Mouse (Mus musculus): ENCODE results near the gene Stk11.

The Stk11 gene

DNA sequence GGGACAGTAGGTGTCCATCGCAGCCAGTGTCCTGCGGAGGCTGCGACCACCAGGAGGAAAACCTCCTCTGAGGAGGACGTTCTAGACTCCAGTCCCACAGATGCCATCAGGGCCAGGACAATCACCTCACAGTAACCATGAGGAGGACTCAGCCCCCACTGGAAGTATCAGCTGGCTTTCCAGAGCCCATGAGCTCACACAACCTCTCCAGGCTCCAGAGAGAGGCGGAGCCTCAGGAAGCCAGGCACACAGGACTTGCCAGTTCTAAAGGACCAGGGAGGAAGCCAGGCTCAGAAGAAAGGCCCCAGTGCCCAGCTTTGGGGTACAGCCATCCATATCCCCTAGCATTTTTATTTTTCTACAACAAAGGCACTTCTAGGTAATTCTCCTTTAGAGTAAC, 20.1 kb upstream of the Stk11 start:
- DNase-seq = no peak

DNA sequence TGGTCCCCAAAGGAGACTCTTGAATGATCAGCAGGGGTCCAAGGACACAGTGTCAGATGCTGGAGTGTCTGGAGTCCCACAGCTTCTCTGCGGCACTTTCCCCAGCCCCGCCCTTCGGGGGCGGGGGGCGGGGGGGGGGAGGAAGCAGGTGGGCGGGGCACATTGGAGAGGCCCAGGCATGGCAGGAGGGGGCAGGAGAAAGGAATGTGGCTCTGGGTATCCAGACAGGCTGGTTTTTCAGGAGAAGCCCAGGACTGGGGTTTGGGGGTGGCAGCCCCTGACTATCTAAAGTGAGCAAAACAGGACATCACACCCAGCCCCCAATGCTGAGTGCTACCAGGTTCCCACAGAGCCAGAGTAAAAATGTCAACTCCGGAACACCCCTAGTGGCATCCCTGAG, 18.3 kb upstream of the Stk11 start:
- DNase-seq = no peak

DNA sequence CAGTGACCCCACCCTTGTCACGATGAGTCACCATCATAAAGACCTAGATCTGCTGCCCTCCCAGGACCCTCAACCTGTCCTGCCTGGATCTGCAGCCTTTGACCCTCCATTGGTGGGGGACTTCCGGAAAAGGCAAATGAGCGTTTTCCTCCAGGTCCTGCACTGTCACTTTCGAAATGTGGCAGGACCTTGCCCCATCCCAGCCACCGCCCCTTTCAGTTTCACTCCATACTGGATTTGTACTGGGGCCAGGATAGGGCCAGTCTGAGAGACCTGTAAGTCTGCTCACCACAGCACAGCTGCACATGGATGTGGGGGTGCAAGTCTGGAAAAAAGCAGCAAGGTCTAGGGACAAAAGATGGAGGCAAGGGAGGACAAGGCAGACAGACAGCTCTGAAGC, 17.0 kb upstream of the Stk11 start:
- no peak for DNase-seq

DNA sequence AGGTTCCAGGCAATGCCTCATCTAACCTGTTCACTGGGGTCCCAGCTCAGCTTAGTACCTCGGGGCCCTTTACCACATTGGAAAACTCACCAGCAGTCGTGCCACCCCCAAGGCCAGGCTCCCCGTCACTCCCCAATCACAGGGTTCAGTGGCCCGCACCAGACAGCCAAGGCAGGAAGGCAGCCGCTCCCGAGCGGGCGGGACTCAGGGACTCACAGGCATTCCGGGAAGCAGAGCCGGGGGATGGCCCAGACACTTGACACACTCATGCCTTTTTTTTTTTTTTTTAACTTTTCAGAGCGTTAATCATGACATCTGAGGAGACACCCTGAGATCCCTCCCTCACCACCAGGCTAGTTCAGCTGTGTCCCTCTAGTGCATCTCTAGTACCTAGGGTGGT, 14.6 kb upstream of the Stk11 start:
- DNase-seq = no peak

DNA sequence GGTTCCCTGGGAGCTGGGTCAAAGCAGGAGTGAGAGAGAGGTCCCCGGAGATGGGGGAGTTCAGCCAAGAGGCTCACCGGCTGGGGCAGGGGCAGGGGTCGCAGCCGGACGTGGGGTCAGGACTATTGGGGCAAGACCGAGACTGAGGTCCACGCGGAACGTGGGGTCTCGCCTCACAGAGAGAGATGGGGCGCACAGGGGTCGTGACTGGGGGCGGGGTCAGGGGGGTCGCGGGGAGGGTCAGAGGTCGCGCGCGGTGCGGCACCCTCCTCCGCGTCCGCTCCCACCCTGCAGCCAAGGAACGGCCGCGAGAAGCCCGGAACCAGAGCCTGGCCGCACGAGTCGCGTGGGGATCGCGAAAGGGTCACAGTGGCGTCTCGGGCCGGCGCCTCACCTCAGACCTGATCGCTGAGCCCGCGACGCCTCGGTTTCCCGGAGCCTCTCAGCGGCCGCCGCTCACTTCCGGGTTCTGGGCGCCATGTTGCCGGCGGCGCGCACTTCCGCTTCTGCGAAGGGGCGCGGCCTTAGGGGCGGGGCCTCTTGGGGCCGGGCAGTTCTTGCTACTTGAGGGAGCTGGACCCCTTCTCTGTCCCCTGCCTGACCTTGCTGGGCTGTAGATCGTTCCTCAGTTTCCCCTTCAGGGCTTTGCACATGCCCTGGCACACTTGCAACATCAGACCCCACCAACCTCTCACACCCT, 13.2 kb upstream of the Stk11 start:
- DNase-seq = peak; percentile 85

DNA sequence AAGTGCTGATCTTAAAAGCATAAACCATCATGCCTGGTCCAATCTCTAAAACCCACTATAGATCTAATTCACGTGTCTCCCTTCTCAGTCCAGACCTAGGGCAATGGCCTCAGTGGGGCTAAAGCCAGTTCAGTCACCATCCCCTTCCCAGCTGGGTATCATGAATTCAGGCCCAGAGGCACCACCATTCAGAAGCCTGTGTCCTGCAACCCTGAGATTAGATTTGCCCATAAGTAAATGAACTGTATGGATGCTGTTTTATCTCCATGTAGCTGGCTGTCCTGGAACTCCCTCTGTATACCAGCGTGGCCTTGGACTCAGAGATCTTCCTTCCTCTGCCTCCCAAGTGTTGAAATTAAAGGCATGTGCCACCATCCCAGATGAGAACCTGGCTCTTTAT, 12.6 kb upstream of the Stk11 start:
- no peak for DNase-seq

DNA sequence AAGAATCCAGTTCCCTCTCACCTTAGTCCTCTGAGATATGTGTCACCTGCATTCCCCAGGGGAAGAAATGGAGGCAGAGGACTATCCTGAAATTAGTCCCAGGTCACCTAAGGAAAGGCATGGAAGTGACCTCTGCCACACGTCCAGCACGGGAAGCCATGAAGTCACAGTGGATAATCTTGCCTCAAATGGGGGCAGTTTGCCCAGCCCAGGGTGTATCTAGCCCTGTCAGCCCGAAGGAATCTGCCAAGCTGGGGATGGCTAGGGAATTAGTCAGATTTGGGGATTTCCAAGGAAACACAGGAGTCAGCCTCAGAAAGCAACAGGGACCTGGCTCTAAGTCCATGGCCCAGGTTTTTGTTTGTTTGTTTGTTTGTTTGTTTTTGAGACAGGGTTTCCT, 11.4 kb upstream of the Stk11 start:
- DNase-seq = no peak

DNA sequence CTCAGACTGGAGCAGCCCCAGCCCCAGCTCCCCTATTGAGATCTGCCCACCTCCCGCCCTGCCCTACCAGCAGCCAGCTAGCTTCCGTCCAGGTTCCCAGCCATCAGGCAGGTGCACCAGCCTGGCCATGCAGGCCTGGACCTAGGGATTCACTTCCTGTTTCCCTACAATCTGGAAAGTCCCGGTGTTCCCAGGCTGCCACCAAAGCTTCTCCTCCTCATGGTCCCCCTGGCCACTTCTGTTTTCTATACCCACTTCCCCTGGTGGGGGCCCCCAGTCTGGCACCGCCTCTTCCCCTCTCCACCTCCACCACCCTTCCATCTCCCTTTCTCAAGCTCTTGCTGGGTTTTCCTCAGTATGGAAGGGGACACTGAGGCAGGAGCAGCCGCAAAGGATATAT, 10.1 kb upstream of the Stk11 start, which contains the start of gene Sbno2:
TSS of gene Sbno2 (minus strand) at position 112 of the 400 bp plus-strand sequence.
- DNase-seq = no peak

DNA sequence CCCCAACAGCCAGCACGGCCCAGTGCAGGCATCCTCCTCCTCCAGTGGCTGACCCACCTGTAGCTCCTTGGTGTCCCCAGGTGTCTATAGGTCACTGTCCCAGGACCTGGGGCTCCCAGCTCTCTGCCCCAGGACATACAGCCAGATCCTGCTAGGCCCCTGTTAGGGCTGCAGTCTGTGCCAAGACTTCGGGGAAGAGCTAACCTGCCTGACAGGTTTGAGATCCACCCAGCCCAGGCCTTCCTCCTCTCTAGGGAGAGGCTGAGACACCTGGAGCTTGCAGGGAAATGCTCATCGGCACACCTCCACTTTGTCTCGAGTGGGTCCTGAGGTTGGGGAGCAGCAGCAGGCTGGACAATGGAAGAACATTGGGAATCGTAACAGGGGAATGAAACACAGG, 9.7 kb upstream of the Stk11 start:
- no peak for DNase-seq

DNA sequence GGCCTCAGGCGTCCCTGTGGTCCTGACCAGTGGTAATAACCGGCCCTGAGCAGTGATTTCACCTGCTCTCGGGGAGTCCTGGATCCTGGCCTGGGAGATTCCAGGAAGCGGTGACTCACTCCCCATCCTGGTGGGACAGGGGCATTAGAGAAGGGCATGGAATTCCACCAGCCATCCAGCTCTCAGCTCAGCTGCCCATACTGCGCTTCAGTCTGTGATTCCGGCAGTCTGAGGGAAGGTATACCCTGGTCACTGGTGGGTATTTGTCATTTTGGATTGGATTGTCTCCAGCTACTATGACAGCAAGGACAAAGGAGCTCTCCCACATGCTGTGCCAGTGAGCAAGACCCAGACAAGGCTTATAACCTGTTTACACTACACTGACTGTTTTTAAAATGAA, 7.9 kb upstream of the Stk11 start:
- DNase-seq = no peak

DNA sequence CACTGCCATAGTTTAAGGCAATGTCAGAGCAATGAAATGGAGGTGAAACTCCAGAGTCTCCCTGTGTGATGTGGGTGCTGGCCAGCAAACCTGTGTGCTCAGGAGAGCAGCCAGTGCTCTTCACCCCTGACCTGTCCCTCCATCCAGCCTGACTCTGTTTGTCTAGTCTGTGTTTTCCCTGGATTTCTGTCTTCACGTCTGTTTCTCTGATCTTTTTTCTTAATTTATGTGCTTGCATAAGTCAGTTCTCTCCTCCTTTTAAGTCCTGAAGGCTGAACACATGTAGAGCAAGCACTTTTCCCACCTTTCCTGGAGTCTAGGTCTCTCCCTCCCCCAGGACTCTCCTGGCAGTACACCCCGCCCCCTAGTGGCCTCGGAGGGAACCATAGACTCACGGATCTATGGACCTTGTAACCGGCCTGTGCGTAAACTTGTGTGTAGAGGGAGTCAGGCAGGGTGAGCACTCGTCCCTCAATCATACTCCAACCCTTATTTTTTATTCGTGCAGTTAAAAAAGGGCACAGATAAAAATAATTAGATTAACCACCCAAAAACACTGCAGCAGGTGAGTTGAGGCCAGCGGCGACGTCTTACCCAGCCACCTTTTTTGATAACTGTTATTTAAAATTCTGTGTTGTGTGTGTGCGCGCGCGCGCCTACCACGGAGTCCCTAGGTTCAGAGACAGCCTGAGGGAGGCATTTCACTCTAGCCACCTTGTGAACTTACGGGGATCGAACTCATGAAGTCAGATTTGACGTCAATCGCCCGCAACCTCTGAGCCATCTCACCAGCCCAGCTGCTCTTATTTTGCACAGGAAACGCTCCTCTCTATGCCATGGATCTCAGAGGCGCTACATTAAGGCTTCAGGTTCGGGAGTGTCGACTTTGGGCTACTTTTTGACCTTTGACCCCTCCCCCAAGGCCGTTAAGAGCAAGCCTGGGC, 990 bp upstream of the Stk11 start:
- DNase-seq = peak; percentile 88

DNA sequence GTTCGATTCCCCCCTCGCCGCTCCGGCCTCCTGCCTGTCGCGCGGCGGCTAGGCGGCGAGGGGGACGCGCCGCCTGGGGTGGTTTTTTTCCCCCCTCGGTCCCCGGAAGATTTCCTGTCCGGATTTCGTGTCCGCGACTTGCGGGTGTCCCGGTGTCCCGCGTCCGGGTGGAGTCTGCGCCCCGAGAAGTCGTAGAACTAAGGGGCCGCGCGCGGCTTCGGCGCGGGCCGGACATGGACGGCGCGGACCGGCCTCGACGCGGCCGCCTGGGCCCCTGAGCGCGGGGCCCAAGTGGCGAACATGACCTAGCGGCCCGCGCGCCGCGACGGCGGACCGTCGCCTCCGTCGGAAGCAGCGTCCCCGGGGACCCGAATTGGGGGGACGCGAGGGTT, 337 bp downstream of the Stk11 start:
- no peak for DNase-seq

DNA sequence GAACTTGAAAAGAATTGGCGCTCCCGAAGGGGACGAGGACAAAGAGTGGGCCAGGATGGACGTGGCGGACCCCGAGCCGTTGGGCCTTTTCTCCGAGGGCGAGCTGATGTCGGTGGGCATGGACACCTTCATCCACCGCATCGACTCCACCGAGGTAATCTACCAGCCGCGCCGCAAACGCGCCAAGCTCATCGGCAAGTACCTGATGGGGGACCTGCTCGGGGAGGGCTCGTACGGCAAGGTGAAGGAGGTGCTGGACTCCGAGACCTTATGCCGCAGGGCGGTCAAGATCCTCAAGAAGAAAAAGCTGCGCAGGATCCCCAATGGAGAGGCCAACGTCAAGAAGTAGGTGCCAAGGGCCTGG, 942 bp downstream of the Stk11 start:
- DNase-seq = no peak

DNA sequence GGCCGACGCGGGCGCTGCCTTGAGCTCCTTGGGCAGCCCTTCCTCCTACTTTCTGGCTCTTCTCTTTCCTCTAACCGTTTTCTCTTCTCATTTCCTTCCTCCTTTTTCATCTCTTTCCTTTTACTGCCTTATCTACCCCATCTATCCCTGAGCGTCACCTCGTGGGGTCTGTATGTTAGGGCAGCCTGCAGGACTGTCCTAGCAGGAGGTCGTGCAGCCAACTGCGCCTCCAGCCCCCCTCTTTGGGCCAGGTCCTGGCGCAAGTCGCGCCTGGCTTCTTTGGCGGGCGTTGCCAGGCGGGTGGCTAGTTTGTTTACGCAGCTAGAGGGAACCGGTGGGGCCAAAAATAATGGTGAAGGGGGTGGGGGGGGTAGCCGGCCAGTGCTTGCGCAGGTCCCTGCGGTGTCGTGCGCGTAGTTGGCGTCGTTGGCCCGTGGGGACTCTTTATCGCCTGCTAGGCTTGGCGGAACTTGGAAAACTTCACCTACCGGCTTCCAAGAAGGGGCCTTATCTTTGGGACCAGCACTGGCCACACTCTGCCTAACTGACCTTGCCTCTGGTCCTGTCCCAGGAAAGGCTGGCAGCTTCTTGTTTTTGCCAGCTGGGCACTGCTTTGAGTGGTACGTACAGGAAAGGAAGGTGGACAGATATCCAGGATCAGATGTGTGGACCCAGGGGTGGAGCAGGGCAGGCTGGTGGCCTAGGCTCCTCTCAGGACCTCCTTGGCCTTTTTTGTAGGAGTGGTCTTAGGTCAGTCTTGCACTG, 1.5 kb downstream of the Stk11 start:
- DNase-seq = no peak

DNA sequence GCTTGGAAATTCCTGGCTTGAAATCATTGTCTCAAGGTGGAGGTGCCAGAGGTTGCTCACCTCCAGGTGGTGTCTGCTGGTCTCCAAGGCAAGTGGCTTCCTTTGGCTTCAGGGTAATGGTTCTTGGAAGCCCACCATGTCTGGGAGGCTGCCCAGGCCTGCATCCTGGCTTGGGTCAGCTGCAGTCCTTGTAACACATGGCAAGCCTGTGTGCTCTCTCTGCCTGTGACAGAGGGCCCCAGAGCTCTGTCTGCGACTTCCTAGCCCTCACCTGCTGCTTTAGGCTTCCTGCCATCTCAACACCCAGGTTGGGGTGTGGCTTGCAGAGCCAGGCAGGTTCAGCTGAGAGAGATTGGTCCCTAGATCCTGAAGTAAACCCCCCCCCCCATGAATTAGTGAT, 2.1 kb downstream of the Stk11 start:
- no peak for DNase-seq

DNA sequence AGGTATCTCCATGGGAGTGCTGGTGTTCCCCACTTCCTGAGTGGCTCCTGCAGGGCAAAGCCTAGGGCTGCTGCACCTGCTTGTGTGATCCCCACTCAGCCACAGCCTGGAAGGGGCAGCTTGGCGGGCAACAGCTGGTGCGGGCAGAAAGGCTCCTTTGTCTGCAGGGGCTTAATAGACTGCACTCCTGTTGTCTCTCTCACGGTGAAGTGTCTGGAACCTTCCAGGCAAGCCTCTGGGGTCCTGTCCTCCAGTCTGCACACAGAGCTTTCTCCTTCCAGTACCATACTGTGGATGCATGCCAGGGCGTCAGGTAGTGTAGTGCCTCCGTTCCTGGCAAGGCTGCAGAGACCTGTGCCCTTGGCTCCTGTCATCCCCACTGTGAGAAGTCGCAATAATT, 2.9 kb downstream of the Stk11 start:
- no peak for DNase-seq

DNA sequence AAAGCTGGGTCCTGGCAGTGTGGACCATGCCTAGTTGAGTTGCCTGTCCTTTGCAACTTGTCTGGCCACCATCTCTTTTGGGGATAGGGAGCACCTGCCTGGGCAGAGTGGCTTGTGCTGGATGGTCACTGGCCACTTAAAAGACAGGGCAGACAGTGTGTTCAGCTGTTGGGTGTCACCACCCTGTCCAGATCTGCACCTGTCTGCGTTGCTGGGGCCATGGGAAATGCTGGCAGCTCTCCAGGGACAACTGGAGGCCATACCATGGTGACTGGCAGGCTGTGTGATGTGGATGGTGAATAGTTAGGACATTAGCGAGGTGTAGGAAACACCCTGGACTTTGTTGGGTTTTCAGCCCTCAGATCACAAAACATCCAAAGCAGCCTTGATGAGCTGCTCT, 4.5 kb downstream of the Stk11 start:
- DNase-seq = no peak

DNA sequence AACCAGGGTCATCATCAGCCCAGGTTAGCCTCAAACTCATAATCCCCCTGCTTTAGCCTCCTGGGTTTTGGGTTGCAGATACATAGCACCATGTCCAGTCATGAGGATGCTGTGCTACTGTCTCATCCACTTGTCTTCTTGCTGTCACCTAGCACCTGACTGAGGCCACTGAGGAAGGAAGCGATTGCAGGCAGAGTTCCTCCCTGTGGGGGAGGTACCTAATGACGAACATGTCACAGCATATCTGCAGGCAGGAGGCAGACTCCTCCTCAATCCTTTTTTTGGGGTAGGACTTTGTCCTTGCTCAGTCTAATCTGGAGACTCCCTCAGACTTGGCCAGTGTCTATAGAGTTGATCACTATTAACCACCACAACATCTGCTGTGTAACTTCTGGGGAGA, 6.0 kb downstream of the Stk11 start:
- no peak for DNase-seq

DNA sequence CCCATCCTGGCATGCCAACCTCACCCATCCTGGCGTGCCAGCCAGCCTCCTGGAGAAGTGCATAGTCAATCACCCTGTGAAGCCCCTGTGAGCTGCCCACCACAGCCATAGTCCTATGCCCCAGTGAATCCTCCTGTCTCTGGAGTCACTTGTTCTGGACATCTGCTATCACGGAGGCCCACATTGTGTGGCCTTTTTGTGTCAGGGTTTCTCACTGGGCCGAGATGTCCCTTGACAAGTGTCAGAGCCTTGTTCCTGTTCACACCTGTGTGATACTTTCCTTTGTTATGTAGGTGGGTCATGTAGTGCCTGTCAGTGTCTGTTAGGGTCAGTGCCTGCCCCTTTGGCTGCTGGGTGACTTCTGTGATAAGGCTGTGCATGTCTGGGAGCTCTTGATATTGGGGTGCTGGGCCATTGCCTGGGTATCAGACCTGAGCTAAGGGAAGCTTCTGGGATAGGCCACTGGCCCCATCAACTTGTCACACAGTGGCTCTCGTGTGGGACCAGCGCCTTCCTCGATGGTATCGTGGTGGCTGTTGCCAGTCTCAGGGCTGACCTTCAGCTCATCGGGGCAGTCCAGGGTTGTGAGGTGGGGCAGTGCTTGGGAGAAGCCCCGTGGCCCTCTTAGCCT, 8.4 kb downstream of the Stk11 start:
- DNase-seq = no peak

DNA sequence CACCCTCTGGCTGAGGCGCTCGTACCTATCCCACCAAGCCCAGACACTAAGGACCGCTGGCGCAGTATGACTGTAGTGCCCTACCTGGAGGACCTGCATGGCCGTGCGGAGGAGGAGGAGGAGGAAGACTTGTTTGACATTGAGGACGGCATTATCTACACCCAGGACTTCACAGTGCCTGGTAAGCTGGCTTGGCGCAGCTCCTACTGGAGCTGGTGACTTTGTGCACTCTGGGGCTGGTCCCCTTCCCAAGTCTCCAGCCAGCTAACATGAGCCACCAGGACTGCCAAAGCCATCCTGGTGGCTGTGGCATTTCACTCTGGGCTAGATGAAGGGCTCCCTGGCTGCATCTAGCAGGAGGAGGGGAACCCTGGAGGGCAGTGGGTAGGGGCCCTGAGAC, 12.3 kb downstream of the Stk11 start:
- no peak for DNase-seq

DNA sequence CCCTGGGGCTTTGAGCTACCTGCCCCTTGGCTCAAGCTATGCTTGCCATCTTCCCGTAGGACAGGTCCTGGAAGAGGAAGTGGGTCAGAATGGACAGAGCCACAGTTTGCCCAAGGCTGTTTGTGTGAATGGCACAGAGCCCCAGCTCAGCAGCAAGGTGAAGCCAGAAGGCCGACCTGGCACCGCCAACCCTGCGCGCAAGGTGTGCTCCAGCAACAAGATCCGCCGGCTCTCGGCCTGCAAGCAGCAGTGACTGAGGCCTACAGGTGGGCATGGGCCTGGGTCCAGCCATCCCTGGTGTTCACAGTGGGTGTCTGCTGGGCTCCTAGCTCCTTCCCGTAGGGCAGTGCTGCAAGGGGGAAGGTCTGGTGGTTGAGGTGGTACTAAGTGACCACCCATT, 14.2 kb downstream of the Stk11 start:
- DNase-seq = no peak

DNA sequence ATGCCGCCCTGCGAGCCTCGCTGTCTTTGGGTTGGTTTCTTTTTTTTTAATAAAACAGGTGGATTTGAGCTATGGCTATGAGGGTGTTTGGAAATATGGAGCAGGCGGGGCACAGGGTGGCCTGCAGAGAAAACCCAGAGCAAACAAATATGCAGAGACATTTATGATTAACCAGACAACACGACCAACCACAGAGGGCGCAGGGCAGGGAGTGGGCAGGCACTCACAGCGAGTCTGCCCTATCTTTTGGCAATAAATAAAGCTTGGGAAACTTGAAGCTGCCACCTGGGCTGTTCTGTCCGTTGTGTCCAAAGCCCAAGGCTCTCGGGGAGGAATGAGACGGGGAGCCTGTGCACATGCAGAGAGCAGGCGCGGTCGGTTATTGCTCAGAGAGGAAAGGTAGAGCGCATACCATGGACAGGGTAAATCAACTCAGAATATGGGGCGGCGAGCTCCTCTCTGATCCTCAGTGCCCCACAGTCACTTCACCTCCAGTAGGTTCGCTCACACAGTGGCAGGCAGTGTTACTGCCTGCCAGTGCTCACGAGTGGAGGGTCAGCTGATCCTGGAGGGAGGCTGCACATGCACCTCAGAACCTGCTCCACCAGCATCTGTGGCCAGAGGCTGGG, 14.9 kb downstream of the Stk11 start:
- DNase-seq = no peak
